Mouse (Mus musculus): ENCODE measurements around the gene Rtraf.
"Not testable (repeated sequence)": the region's sequence is repeated elsewhere in the genome, so short reads cannot be mapped to it uniquely, and the experiment has no call there.

Rtraf gene

GRCm38 (mm10) chr14:19823321-19824142 is at the start of gene Rtraf:
Rtraf (minus strand) TSS chr14:19823824.
- in situ Hi-C loops (cut with MboI), result loop anchor here (5.0 kb wide), 1 partner anchor 116 kb away; no protein-coding TSS in a partner anchor

GRCm38 (mm10) chr14:19867286-19867935 is 43.8 kb upstream of the Rtraf start:
- in situ Hi-C loops (cut with MboI), result no loop called here

- in situ Hi-C loops (cut with MboI), result not testable (repeated sequence)
Observed at GRCm38 (mm10) chr14:19865121-19865520, 41.5 kb upstream of the Rtraf start.

GRCm38 (mm10) chr14:19861311-19862080 is 37.9 kb upstream of the Rtraf start:
- in situ Hi-C loops (cut with MboI), result no loop called here

GRCm38 (mm10) chr14:19860281-19860680 is 36.7 kb upstream of the Rtraf start:
- in situ Hi-C loops (cut with MboI), result no loop called here

- in situ Hi-C loops (cut with MboI), result no loop called here
Observed at GRCm38 (mm10) chr14:19858808-19859776, 35.5 kb upstream of the Rtraf start.

GRCm38 (mm10) chr14:19858279-19858678 is 34.7 kb upstream of the Rtraf start:
- in situ Hi-C loops (cut with MboI), result no loop called here

GRCm38 (mm10) chr14:19853471-19853870 is 29.8 kb upstream of the Rtraf start:
- in situ Hi-C loops (cut with MboI), result no loop called here

- in situ Hi-C loops (cut with MboI), result loop anchor here (5.0 to 25.0 kb wide), 2 partner anchors 233 to 423 kb away; partner anchors contain the start of gene Kcnk16
Observed at GRCm38 (mm10) chr14:19839600-19840332, 16.1 kb upstream of the Rtraf start.

- in situ Hi-C loops (cut with MboI), result loop anchor here (5.0 to 25.0 kb wide), 2 partner anchors 236 to 426 kb away; partner anchors contain the start of gene Kcnk16
Observed at GRCm38 (mm10) chr14:19836289-19836688, 12.7 kb upstream of the Rtraf start.

GRCm38 (mm10) chr14:19825481-19825880 is 1.9 kb upstream of the Rtraf start:
- in situ Hi-C loops (cut with MboI), result loop anchor here (25.0 kb wide), 1 partner anchor 437 kb away; the partner anchor contains the start of gene Kcnk16

- in situ Hi-C loops (cut with MboI), result loop anchor here (5.0 kb wide), 1 partner anchor 114 kb away; no protein-coding TSS in a partner anchor
Observed at GRCm38 (mm10) chr14:19821686-19822085, 1.9 kb downstream of the Rtraf start.

- in situ Hi-C loops (cut with MboI), result no loop called here
Observed at GRCm38 (mm10) chr14:19817949-19818348, 5.7 kb downstream of the Rtraf start.

- in situ Hi-C loops (cut with MboI), result no loop called here
Observed at GRCm38 (mm10) chr14:19813061-19813460, 10.6 kb downstream of the Rtraf start.

GRCm38 (mm10) chr14:19809934-19810333 is 13.7 kb downstream of the Rtraf start:
- in situ Hi-C loops (cut with MboI), result no loop called here

- in situ Hi-C loops (cut with MboI), result no loop called here
Observed at GRCm38 (mm10) chr14:19807858-19808257, 15.8 kb downstream of the Rtraf start.

GRCm38 (mm10) chr14:19807339-19807738 is 16.3 kb downstream of the Rtraf start:
- in situ Hi-C loops (cut with MboI), result no loop called here

- in situ Hi-C loops (cut with MboI), result no loop called here
Observed at GRCm38 (mm10) chr14:19803623-19804022, 20.0 kb downstream of the Rtraf start.

- in situ Hi-C loops (cut with MboI), result no loop called here
Observed at GRCm38 (mm10) chr14:19803222-19803621, 20.4 kb downstream of the Rtraf start.
